Mouse (Mus musculus): Measurements from ENCODE around the gene Lrriq3. TPM values are rescaled to one million over a fixed set of nuclear protein-coding genes. Genes with fewer than 3 reads are reported as not detected.

Gene Lrriq3
- polyA plus RNA-seq (2017; shearing (Covaris generic)), result 0.28 TPM

GRCm38 (mm10) chr3:155093116-155093956, at the start of gene Lrriq3, which contains the start of gene Fpgt:
Gene Lrriq3, plus strand, starts transcription at chr3:155093434.
Gene Fpgt, minus strand, starts transcription at chr3:155093403.

GRCm38 (mm10) chr3:155055231-155055916, 37.9 kb upstream of the Lrriq3 start, which contains the start of gene Tnni3k:
Gene Tnni3k, minus strand, starts transcription at chr3:155055407.

Other genes with a start within 250 kb of the Lrriq3 start
- gene Tnni3k, start 38.0 kb upstream of the Lrriq3 start, polyA plus RNA-seq (2017; shearing (Covaris generic)), result not detected
- 56.0 TPM for gene Fpgt, start within 50 bp of the Lrriq3 start, polyA plus RNA-seq (2017; shearing (Covaris generic))

Data from inflammation-experienced regulatory T-cells, adult 16 weeks (primary cell).